Mouse (Mus musculus): ENCODE data around the gene Vps33b.

GRCm38 (mm10) chr7:80264606-80265005, 4.8 kb upstream of the Vps33b start:
- TF ChIP-seq CTCF (IDR thresholded peaks at IDR 0.05; ENCODE audit: insufficient read depth, low read depth, low read length), result no peak
- TF ChIP-seq POLR2A (IDR thresholded peaks at IDR 0.05; ENCODE audit: insufficient read depth, low read depth, low read length), result no peak
